Mouse (Mus musculus) layer of hippocampus, adult 9-10 months (tissue): ENCODE data around the gene Aknad1.

Source experiments
- DNase-seq: peaks from one replicate; pipeline ENCODE4 v3.0.0; 2022; ENCODE audit warnings: low spot score

The Aknad1 gene

GRCm38 (mm10) chr3:108787754-108788454, 48.4 kb downstream of the Aknad1 start:
- no peak for DNase-seq

DNA sequence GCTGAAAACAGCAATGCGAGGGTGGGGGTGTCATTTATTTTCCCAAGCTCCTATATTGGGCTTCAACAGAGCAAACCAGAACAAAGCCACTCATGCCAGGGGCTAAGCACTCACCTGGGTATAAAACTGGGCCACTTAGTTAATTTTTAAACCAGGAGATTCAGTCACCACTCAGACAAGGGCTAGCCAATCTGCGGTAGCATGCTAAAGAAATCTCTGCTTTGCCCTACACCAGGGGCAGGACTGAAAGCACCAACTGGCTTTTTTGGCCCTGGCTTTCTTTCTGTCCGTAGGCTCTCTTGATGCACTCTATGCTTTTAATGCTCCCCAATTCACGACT, 49.0 kb downstream of the Aknad1 start:
- no peak for DNase-seq

DNA sequence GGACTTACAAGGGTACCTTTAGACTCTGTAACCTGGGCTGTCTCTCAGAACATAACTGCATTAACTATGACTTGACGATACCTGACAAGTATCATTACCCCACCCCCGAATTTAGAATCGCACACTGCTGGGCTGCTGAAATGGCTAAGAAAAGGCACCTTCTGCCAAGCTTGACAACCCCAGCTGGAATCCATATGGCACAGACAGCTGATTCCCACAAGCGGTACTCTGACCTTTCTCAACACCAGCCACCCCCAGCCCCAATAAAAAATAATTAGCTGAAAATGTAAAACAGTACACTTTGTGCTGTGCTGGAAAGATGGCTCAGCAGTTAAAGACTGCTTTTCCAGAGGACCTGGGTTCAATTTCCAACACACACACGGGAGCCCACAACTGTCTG, 49.8 kb downstream of the Aknad1 start:
- no peak for DNase-seq

DNA sequence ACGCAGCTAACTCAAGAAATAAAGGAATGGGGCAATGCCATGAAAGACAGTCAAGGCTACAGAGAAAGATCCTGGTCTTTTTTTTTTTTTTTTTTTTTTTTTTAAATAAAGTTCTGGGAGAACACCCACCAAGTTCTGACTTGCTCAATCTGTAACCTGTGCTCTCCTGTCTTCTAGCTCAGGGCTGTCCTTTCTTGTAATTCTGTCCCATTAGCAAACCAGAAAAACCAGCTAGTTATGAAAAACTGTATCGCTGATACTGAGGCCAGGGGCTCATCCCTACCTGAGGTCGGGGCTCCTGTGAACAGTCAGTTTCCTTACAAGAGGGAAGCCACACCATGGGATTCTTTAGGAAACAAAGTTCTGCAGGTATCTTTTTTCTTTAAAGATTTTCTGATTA, 51.0 kb downstream of the Aknad1 start:
- DNase-seq: no peak

DNA sequence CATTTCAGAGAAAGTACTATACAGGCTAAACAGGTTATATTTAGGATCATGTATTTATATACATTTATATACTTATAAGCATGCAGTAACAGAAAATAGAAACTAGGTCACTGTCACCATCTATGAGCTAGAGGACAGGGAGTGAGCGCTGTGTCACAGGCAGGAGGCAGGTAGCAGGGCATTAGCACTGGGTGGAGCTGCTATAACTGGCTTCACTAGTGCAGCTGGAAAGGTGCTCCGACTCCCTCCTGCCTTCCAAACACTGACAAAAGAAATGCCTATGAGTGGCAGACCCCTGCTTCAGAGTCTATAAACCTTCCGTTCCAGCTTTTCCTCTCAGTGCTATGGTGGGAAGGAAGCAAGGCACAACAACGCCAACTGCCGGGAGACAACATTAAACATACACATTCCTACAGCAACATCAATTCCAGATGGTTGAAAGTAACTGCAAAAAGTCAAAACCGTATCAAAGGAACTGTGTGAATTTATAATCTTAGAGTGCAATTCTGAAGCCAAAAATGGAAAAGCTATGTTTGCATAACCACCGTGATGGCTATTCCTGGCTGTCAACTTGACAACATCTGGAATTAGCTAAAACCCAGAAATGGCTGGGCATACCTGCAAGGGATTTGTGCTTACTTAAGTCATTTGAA, 51.7 kb downstream of the Aknad1 start:
- no peak for DNase-seq

GRCm38 (mm10) chr3:108792420-108792819, 53.0 kb downstream of the Aknad1 start:
- no peak for DNase-seq

DNA sequence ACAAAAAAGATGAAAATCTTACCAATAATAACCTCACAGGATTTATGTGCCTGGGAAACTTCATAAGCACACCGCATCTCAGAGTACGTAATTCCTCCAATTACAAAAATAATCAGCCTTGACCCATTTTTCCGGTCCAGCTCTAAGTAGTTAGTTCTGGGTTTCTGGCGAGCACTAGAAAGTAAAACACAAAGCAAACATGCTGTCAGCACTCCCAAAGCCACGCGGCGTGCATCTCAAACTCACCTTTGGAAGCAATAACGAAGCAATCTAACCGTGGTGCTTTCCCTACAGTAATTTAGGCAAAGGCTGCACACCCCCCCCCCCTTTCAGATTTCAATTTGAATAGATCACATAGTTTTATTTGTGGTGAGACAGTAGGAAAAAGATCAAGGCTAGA, 55.3 kb downstream of the Aknad1 start:
- no peak for DNase-seq

DNA sequence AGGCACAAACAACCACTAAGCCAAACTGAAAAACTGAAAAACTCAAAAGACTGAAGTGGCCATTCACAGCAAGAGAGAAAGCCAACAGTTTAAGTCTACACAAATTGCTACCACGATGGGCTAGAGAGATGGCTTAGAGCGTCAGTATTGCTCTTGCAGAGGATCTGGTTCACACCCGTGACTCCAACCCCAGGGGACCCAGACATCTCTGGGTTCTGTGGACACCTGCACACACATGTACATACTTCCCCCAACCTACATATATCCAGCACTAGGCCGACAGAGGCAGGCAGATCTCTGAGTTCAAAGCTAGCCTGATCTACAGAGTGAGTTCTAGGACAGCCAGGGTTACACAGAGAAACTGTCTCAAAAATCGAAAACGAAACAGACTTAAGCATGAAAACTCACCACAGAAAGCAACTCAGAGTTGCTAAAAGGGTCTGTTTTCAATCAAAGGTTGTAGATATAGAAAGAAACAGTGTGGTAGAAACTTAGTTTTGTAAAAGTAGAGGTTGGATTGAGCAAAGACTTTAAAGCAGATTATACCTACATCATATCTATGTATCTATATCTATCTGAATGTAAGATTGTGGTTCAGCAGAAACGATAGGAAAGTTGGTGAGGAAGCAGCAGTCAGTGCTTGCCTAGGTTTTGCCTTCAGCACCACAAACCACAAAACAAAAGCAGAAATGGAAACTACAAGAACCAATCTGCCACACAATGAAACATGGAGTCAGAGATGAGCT, 56.3 kb downstream of the Aknad1 start:
- DNase-seq: no peak

- DNase-seq: no peak
Observed at GRCm38 (mm10) chr3:108796386-108796785, 56.9 kb downstream of the Aknad1 start.

DNA sequence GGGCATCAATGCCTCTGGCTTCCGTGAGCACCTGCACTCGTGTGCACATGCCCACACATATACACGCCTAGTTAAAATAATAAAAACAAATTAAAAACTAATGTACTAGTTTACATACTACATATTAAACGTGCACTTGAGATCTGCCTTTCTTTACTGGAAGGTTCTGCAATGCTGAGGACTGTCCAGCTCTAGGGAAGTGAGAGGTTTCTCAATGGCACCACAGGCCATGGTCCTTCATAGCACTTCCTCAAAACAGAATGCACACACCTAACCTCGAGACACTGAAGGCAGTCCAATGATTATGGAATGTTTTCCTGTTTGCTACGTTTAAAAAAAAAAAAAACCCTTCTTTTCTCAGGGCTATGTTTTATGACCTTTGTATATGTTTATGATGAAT, 58.3 kb downstream of the Aknad1 start:
- DNase-seq: no peak

- DNase-seq: no peak
Observed at GRCm38 (mm10) chr3:108798375-108798774, 58.9 kb downstream of the Aknad1 start.

GRCm38 (mm10) chr3:108805622-108806021, 66.2 kb downstream of the Aknad1 start:
- DNase-seq: no peak

GRCm38 (mm10) chr3:108810747-108811263, 71.3 kb downstream of the Aknad1 start:
- no peak for DNase-seq

- no peak for DNase-seq
Observed at GRCm38 (mm10) chr3:108815631-108816030, 76.2 kb downstream of the Aknad1 start.

GRCm38 (mm10) chr3:108830493-108830892, 91.0 kb downstream of the Aknad1 start:
- DNase-seq: no peak

DNA sequence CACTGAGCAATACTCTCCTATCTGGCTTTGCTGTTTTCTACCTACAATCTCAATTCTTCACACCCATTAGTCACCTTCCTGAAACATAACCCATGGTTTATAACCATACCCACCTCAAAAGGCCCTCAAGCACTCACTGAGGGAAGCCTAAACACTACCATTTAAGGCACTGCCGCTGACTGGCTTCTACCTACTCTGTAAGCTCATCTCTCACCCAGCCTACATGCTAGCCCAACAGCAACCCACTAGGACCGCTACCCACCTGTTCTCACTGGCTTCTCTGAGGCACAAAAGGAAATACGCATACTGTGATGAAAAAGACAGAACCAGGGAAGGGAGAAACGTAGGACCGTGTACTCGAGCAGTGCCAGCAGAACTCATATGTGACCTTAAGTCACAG, 92.3 kb downstream of the Aknad1 start:
- no peak for DNase-seq
